Mouse (Mus musculus) cerebellum, adult 2 months (tissue): Measurements from ENCODE around the gene Olfr63. TPM values are rescaled to one million over a fixed set of nuclear protein-coding genes. Genes with fewer than 3 reads are reported as not detected.
"Not testable (repeated sequence)": the region's sequence is repeated elsewhere in the genome, so short reads cannot be mapped to it uniquely, and the experiment has no call there.

ENCODE experiments used
- DNase-seq, 2 experiments: peaks; one replicate each; pipeline ENCODE4 v3.0.0; 2021
- H3K27ac ChIP-seq: fragments of 200-500 bp; 2 replicates; pipeline ENCODE4 v1.5.1; 2012; ENCODE audit warnings: low read length, control low read depth, inconsistent platforms; ENCODE audit not compliant: insufficient read depth
- H3K27me3 ChIP-seq: fragments of 200-500 bp; 2 replicates; pipeline ENCODE4 v1.6.1; 2012; ENCODE audit warnings: inconsistent platforms, mild to moderate bottlenecking, low read length, moderate library complexity; ENCODE audit not compliant: control insufficient read depth, insufficient read depth
- H3K4me1 ChIP-seq: fragments of 200-500 bp; 2 replicates; pipeline ENCODE4 v1.6.1; 2011; ENCODE audit warnings: low read length; ENCODE audit not compliant: control insufficient read depth, insufficient read depth
- H3K4me3 ChIP-seq: fragments of 200-500 bp; replicated peaks from 2 replicates; pipeline ENCODE3; 2011; ENCODE audit warnings: mild to moderate bottlenecking, low read depth, low read length, control low read depth; ENCODE audit not compliant: insufficient read depth
- CTCF ChIP-seq: fragments of 200-500 bp; IDR thresholded peaks from 2 replicates; pipeline ENCODE4 v1.5.1; 2011; ENCODE audit warnings: low read depth, mild to moderate bottlenecking, control low read depth, low read length, moderate library complexity, borderline replicate concordance; ENCODE audit not compliant: insufficient read depth
- POLR2A ChIP-seq: fragments of 200-500 bp; IDR thresholded peaks from 2 replicates; pipeline ENCODE4 v1.6.1; 2011; ENCODE audit warnings: low read length, control low read depth, borderline replicate concordance; ENCODE audit not compliant: insufficient read depth
- WGBS: fragments of 180-500 bp; shearing (Covaris S2); methylation state at CpG from one replicate; pipeline ENCODE4 v1.1.7; 2018; 5-methylcytosine and 5-hydroxymethylcytosine counted together
- polyA plus RNA-seq: library from polyadenylated mRNA; depleted of rRNA; stranded (reverse); fragments of >200 nt; gene quantifications from 2 replicates; pipeline ENCODE4 v1.2.3, GENCODE M21; 2012; rRNA removed

Olfr63 gene
- not detected in 2 replicates for polyA plus RNA-seq

DNA sequence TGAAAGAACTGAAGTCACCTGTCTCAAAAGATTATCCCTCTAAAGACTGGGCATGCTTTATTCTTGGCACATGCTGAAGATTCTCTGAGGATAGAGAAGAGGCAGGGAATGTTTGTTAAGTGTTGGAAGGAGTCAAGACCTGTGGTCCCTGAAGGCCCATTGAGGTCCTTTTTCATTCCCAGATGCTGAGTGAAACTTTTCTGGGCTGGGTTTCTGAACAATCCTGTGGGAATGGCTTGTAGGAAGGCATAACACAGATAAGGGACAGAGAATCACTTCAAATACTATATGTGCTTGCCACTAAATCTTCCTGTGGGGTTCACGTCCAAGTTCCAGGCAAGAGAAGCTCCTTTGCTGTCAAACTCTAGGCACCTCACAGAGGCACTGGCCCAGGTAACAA is at the start of gene Olfr63:
Gene Olfr63, plus strand, starts transcription at position 301 of the 400 bp plus-strand sequence.
- Histone ChIP-seq H3K4me1 (no peaks in the 10 kb centered on the region), H3K4me3 (no peak within 1 kb of the TSS), H3K27me3 (no peaks in the 10 kb centered on the region), H3K27ac (no peak within 1 kb of the TSS)
- TF ChIP-seq POLR2A (no peak), CTCF (no peak)
- DNase-seq = no peak
- 77% methylated on average over 1 of the region's 1 CpGs for WGBS

DNA sequence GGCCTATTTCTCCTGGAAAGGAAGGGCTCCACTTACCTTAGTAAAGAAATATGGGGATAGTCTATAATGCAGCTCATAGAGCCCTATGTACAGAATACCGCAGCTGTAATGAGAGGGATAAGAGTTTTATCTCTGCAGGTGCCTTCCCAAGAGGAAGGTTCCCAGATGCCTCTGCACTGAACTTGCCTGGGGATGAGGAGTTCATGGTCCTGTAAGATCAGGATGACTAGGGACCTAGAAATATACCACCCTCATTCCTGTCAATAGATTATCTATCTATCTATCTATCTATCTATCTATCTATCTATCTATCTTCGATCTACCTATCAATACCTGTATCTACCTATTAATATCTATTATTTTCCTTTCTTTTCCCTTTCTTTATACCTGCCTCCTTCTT is 42.9 kb upstream of the Olfr63 start, which contains the start of gene Olfr1564:
Gene Olfr1564, minus strand, starts transcription at position 101 of the 400 bp plus-strand sequence.
- H3K4me1 ChIP-seq = no peaks in the 10 kb centered on the region
- H3K27ac ChIP-seq = no peak within 1 kb of the TSS
- TF ChIP-seq POLR2A (no peak), CTCF (no peak)
- H3K4me3 ChIP-seq = no peak within 1 kb of the TSS
- H3K27me3 ChIP-seq = no peaks in the 10 kb centered on the region
- WGBS = 75% methylated on average over 2 of the region's 2 CpGs
- DNase-seq = no peak

DNA sequence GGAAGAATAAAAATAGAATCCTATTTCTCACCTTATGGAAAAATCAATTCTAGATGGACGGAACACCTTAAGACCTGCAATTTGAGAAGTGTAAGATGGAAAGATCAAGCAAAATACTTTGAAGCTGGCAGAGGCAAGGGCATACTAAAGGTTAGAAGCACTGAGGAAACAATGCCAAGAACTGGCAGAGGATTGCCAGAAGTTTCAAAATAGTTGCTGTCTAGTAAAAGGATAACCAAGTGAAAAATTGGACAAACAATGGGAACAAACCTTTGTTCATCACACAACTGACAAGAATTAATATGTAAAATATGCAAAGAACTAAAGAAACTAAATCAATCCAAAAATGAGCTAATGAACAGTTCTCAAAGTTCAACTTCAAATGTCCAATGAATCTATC is 27.8 kb upstream of the Olfr63 start:
- H3K4me3 ChIP-seq, H3K4me1 ChIP-seq, DNase-seq, H3K27me3 ChIP-seq, H3K27ac ChIP-seq: not testable (repeated sequence)
- WGBS = 89% methylated on average over 1 of the region's 1 CpGs

DNA sequence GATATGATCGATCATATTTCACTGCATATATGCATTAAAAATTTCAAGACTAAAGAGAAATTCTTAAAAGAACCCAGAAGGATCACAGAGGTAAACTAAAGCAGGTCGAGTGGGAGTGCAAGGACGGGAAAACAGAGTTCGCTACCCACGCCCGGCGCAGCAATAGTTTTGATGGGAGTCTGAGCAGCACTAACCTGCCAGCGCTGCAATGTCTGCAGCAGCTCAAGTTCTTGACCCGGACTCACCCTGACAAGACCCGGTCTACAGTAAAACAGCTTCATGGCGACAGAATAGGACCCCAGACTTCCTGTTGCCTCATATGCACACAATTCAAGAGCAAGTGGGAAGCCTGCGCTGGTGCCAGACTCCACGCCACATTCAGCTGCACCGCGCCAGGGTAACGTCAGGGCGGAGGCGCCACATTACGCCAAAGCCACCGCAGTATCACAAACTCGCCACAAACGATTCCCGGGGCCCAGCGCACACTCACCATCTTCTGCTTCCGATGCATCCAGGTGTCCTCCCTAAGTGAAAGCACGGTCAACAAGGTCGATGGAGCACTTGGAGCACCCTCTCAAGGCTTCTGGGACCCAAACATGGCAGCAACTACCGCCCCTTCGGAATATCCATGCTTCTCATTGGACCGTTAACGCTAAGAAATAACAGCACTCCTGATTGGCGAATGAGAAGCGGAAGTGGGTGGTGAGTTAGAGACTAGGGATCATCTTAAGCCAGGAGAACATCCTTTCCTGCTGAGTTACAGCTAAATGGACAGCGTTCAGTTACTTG is 9.8 kb upstream of the Olfr63 start, which contains the start of gene Zfp955a:
Gene Zfp955a, minus strand, starts transcription at position 616 of the 789 bp plus-strand sequence.
- not testable (repeated sequence) for H3K27me3 ChIP-seq, DNase-seq, H3K4me1 ChIP-seq, H3K27ac ChIP-seq, H3K4me3 ChIP-seq
- WGBS = 28% methylated on average over 1 of the region's 34 CpGs

DNA sequence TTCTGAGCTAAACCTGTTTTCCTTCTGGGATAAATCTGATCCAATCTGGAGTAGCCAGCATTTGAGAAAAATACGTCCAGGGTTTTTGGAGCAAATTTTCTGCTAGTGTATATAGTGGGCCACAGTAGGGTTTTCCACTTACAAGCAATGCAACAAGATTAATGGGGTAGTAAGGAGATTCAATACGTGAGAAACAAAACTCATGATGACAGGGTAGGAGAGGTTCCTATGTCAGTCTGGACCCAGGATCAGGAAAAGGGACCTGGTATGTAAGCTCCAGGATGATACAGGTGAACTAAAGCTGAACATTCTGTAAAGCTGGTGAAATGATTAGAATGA is 9.2 kb upstream of the Olfr63 start:
- WGBS = no CpG with 5 or more reads among the region's 2 CpGs
- H3K27me3 ChIP-seq, DNase-seq: not testable (repeated sequence)

DNA sequence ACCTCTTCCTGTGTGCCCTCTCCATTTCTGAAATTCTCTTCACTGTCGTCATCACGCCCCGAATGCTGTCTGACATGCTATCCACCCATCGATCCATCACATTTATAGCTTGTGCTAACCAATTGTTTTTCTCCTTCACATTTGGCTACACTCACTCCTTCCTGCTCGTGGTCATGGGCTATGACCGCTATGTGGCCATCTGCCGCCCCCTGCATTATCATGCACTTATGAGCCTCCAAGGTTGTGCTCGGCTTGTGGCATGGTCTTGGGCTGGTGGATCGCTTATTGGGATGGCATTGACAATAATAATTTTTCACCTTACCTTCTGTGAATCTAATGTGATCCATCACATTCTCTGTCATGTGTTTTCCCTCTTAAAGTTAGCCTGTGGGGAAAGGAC is 4.4 kb downstream of the Olfr63 start:
- Histone ChIP-seq H3K4me3 (no peak overlapping the region), H3K4me1 (no peaks in the 10 kb centered on the region), H3K27ac (no peak overlapping the region), H3K27me3 (no peaks in the 10 kb centered on the region)
- TF ChIP-seq CTCF (no peak), POLR2A (no peak)
- WGBS = 84% methylated on average over 9 of the region's 9 CpGs
- DNase-seq = no peak

More for the DNA sequence above, 9.2 kb upstream of the Olfr63 start:
- H3K4me1 ChIP-seq, H3K27ac ChIP-seq, H3K4me3 ChIP-seq: not testable (repeated sequence)

DNA sequence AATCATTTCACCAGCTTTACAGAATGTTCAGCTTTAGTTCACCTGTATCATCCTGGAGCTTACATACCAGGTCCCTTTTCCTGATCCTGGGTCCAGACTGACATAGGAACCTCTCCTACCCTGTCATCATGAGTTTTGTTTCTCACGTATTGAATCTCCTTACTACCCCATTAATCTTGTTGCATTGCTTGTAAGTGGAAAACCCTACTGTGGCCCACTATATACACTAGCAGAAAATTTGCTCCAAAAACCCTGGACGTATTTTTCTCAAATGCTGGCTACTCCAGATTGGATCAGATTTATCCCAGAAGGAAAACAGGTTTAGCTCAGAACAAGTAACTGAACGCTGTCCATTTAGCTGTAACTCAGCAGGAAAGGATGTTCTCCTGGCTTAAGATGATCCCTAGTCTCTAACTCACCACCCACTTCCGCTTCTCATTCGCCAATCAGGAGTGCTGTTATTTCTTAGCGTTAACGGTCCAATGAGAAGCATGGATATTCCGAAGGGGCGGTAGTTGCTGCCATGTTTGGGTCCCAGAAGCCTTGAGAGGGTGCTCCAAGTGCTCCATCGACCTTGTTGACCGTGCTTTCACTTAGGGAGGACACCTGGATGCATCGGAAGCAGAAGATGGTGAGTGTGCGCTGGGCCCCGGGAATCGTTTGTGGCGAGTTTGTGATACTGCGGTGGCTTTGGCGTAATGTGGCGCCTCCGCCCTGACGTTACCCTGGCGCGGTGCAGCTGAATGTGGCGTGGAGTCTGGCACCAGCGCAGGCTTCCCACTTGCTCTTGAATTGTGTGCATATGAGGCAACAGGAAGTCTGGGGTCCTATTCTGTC is 24.8 kb downstream of the Olfr63 start, which contains the start of gene Zfp955b:
Gene Zfp955b, plus strand, starts transcription at position 506 of the 837 bp plus-strand sequence.
- no CpG with 5 or more reads among the region's 25 CpGs for WGBS
- not testable (repeated sequence) for H3K4me3 ChIP-seq, H3K4me1 ChIP-seq, H3K27ac ChIP-seq, H3K27me3 ChIP-seq, DNase-seq

DNA sequence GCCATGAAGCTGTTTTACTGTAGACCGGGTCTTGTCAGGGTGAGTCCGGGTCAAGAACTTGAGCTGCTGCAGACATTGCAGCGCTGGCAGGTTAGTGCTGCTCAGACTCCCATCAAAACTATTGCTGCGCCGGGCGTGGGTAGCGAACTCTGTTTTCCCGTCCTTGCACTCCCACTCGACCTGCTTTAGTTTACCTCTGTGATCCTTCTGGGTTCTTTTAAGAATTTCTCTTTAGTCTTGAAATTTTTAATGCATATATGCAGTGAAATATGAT is 25.3 kb downstream of the Olfr63 start:
- not testable (repeated sequence) for H3K27ac ChIP-seq, H3K4me3 ChIP-seq, H3K4me1 ChIP-seq, H3K27me3 ChIP-seq, DNase-seq
- no CpG with 5 or more reads among the region's 9 CpGs for WGBS

Other genes starting within 250 kb of the Olfr63 start
- 10.7 and 12.2 TPM in 2 replicates for gene Zfp763, start 231.3 kb upstream of the Olfr63 start, polyA plus RNA-seq
- gene 4921501E09Rik, start 196.6 kb upstream of the Olfr63 start, polyA plus RNA-seq = not detected in 2 replicates
- gene Zfp563, start 175.4 kb upstream of the Olfr63 start, polyA plus RNA-seq = 10.2 and 11.6 TPM in 2 replicates
- gene Morc2b, start 125.0 kb upstream of the Olfr63 start, polyA plus RNA-seq = 4.5 and 5.1 TPM in 2 replicates
- 0.03 and 0.05 TPM in 2 replicates for gene Olfr55, start 96.2 kb upstream of the Olfr63 start, polyA plus RNA-seq
- gene Olfr239, start 73.4 kb upstream of the Olfr63 start, polyA plus RNA-seq = not detected in 2 replicates
- gene Olfr1564, start 43.0 kb upstream of the Olfr63 start, polyA plus RNA-seq = 3.1 and 3.3 TPM in 2 replicates
- gene Zfp955a, start 9.5 kb upstream of the Olfr63 start, polyA plus RNA-seq = 5.3 and 6.7 TPM in 2 replicates
- 16.0 and 16.8 TPM in 2 replicates for gene Zfp955b, start 24.9 kb downstream of the Olfr63 start, polyA plus RNA-seq
- gene Zfp81, start 94.2 kb downstream of the Olfr63 start, polyA plus RNA-seq = 8.2 and 10.6 TPM in 2 replicates
- 12.7 and 13.1 TPM in 2 replicates for gene Zfp101, start 130.0 kb downstream of the Olfr63 start, polyA plus RNA-seq
- gene Actl9, start 168.2 kb downstream of the Olfr63 start, polyA plus RNA-seq = 0.46 and 0.61 TPM in 2 replicates